Mouse (Mus musculus): ENCODE measurements around the gene Gm45021.

DNA sequence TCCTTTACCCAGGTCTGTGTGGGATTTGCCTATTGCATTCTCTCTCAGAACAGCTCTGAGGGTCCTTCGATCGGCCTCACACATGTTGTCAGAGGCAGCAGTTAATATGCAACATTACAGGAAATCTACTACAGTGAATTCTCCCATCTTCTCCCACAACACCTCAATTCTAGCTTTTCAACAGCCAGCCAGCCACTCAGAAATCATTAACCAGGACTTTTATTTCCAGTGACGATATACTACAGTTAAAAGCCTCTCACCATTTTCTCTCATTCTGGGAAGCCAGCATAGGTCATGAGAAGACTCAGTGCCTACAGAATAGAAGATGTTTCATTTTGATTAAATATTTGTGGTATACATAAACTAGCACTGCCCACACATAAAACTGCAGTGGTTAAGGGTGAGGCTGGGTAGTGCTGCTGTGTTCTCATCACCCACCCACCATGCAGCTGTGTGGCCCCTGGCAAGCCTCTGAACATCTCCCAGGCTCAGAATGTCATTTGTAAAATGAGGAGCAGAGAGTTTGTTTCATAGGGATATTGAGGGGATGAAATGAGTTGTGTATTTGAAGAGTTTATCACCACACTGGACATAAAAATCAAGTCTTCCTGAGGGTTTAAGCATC, 1.9 kb downstream of the Gm45021 start:
- TF ChIP-seq CTCF (IDR thresholded peaks at IDR 0.05; ENCODE audit: extremely low read depth, insufficient read depth, low read length) (no peak), POLR2A (IDR thresholded peaks at IDR 0.05; ENCODE audit: extremely low read depth, insufficient read depth, low read length) (no peak)
